Mouse (Mus musculus): Measurements from ENCODE around the gene Dmac2. TPM values are rescaled to one million over a fixed set of nuclear protein-coding genes. Genes with fewer than 3 reads are reported as not detected.

The Dmac2 gene
- polyA plus RNA-seq, 1 experiment from 2014 or later, result 48.7 TPM

GRCm38 (mm10) chr7:25657785-25658184 lies 38.6 kb downstream of the Dmac2 start:
- Histone ChIP-seq H3K4me2 (ENCODE audit: low read depth, low read length) (peak overlapping the region; percentile 83), H3K27ac (ENCODE audit: low read depth, low read length) (no peak overlapping the region), H3K4me1 (ENCODE audit: control insufficient read depth, insufficient read depth, low read length) (peaks cover 10% of the 10 kb centered on the region), H3K4me3 (ENCODE audit: low read depth, low read length) (peak overlapping the region; percentile 55), H3K27me3 (ENCODE audit: control insufficient read depth, insufficient read depth, low read length) (no peaks in the 10 kb centered on the region), H3K9me3 (ENCODE audit: control insufficient read depth, low read length) (no peaks in the 10 kb centered on the region), H3K36me3 (ENCODE audit: control insufficient read depth, insufficient read depth, low read length) (no peaks in the 10 kb centered on the region), H3K9ac (replicated peaks; ENCODE audit: low read depth, low read length) (peak overlapping the region; percentile 67)
- no peak for ATAC-seq (ENCODE audit: low read depth)
- WGBS, result 47% methylated on average over 10 of the region's 10 CpGs

- peak; percentile 99 for ATAC-seq (ENCODE audit: low read depth)
- 0 out of 2 replicates have a peak, but pooled peaks cover 4% of the 10 kb centered on the region for H3K36me3 ChIP-seq (ENCODE audit: control insufficient read depth, insufficient read depth, low read length)
- H3K27me3 ChIP-seq (ENCODE audit: control insufficient read depth, insufficient read depth, low read length), result no peaks in the 10 kb centered on the region
- H3K9ac ChIP-seq (replicated peaks; ENCODE audit: low read depth, low read length), result peak within 1 kb of the TSS; percentile 67
- peaks cover 10% of the 10 kb centered on the region for H3K4me1 ChIP-seq (ENCODE audit: control insufficient read depth, insufficient read depth, low read length)
- peak within 1 kb of the TSS; percentile 83 for H3K4me2 ChIP-seq (ENCODE audit: low read depth, low read length)
- peak within 1 kb of the TSS; percentile 55 for H3K4me3 ChIP-seq (ENCODE audit: low read depth, low read length)
- 0 out of 2 replicates have a peak within 1 kb of the TSS, but pooled peaks have one; percentile 58 for H3K27ac ChIP-seq (ENCODE audit: low read depth, low read length)
- WGBS, result under 1% methylated on average over 50 of the region's 50 CpGs
- no peaks in the 10 kb centered on the region for H3K9me3 ChIP-seq (ENCODE audit: control insufficient read depth, low read length)
Observed at GRCm38 (mm10) chr7:25658657-25659472, 39.7 kb downstream of the Dmac2 start, which contains the start of the genes Bckdha and Exosc5. Gene Bckdha, minus strand, starts transcription at chr7:25658981. Gene Exosc5, plus strand, starts transcription at chr7:25659164.

- Histone ChIP-seq H3K4me2 (ENCODE audit: low read depth, low read length) (no peak overlapping the region), H3K9ac (replicated peaks; ENCODE audit: low read depth, low read length) (no peak overlapping the region), H3K4me1 (ENCODE audit: control insufficient read depth, insufficient read depth, low read length) (no peaks in the 10 kb centered on the region), H3K9me3 (ENCODE audit: control insufficient read depth, low read length) (no peaks in the 10 kb centered on the region), H3K36me3 (ENCODE audit: control insufficient read depth, insufficient read depth, low read length) (peaks cover 24% of the 10 kb centered on the region), H3K27ac (ENCODE audit: low read depth, low read length) (no peak overlapping the region), H3K27me3 (ENCODE audit: control insufficient read depth, insufficient read depth, low read length) (no peaks in the 10 kb centered on the region), H3K4me3 (ENCODE audit: low read depth, low read length) (no peak overlapping the region)
- ATAC-seq (ENCODE audit: low read depth), result no peak
- WGBS, result 95% methylated on average over 8 of the region's 8 CpGs
Observed at GRCm38 (mm10) chr7:25666381-25666780, 47.2 kb downstream of the Dmac2 start.

- Histone ChIP-seq H3K36me3 (ENCODE audit: control insufficient read depth, insufficient read depth, low read length) (peaks cover 17% of the 10 kb centered on the region), H3K9me3 (ENCODE audit: control insufficient read depth, low read length) (no peaks in the 10 kb centered on the region), H3K4me2 (ENCODE audit: low read depth, low read length) (no peak overlapping the region), H3K27me3 (ENCODE audit: control insufficient read depth, insufficient read depth, low read length) (0 out of 2 replicates have a peak, but pooled peaks cover 6% of the 10 kb centered on the region), H3K27ac (ENCODE audit: low read depth, low read length) (no peak overlapping the region), H3K4me1 (ENCODE audit: control insufficient read depth, insufficient read depth, low read length) (no peaks in the 10 kb centered on the region), H3K4me3 (ENCODE audit: low read depth, low read length) (no peak overlapping the region), H3K9ac (replicated peaks; ENCODE audit: low read depth, low read length) (no peak overlapping the region)
- no peak for ATAC-seq (ENCODE audit: low read depth)
- 90% methylated on average over 10 of the region's 10 CpGs for WGBS
Observed at GRCm38 (mm10) chr7:25669158-25669557, 49.9 kb downstream of the Dmac2 start.

GRCm38 (mm10) chr7:25669631-25670030 lies 50.4 kb downstream of the Dmac2 start:
- no peaks in the 10 kb centered on the region for H3K9me3 ChIP-seq (ENCODE audit: control insufficient read depth, low read length)
- H3K4me3 ChIP-seq (ENCODE audit: low read depth, low read length), result no peak overlapping the region
- no peak overlapping the region for H3K4me2 ChIP-seq (ENCODE audit: low read depth, low read length)
- ATAC-seq (ENCODE audit: low read depth), result no peak
- peaks cover 16% of the 10 kb centered on the region for H3K36me3 ChIP-seq (ENCODE audit: control insufficient read depth, insufficient read depth, low read length)
- WGBS, result 78% methylated on average over 9 of the region's 9 CpGs
- H3K9ac ChIP-seq (replicated peaks; ENCODE audit: low read depth, low read length), result no peak overlapping the region
- H3K4me1 ChIP-seq (ENCODE audit: control insufficient read depth, insufficient read depth, low read length), result no peaks in the 10 kb centered on the region
- no peak overlapping the region for H3K27ac ChIP-seq (ENCODE audit: low read depth, low read length)
- 0 out of 2 replicates have a peak, but pooled peaks cover 6% of the 10 kb centered on the region for H3K27me3 ChIP-seq (ENCODE audit: control insufficient read depth, insufficient read depth, low read length)

GRCm38 (mm10) chr7:25670096-25670495 lies 50.9 kb downstream of the Dmac2 start:
- H3K9ac ChIP-seq (replicated peaks; ENCODE audit: low read depth, low read length), result no peak overlapping the region
- H3K9me3 ChIP-seq (ENCODE audit: control insufficient read depth, low read length), result no peaks in the 10 kb centered on the region
- no peak for ATAC-seq (ENCODE audit: low read depth)

GRCm38 (mm10) chr7:25671686-25672085 lies 52.5 kb downstream of the Dmac2 start:
- H3K27ac ChIP-seq (ENCODE audit: low read depth, low read length), result no peak overlapping the region
- no peak overlapping the region for H3K4me2 ChIP-seq (ENCODE audit: low read depth, low read length)
- 0 out of 2 replicates have a peak, but pooled peaks cover 3% of the 10 kb centered on the region for H3K4me1 ChIP-seq (ENCODE audit: control insufficient read depth, insufficient read depth, low read length)
- 0 out of 2 replicates have a peak, but pooled peaks cover 6% of the 10 kb centered on the region for H3K27me3 ChIP-seq (ENCODE audit: control insufficient read depth, insufficient read depth, low read length)
- WGBS, result 80% methylated on average over 2 of the region's 2 CpGs
- H3K36me3 ChIP-seq (ENCODE audit: control insufficient read depth, insufficient read depth, low read length), result peaks cover 11% of the 10 kb centered on the region; the same call in 1 of the 2 replicates
- H3K4me3 ChIP-seq (ENCODE audit: low read depth, low read length), result no peak overlapping the region
- no peak overlapping the region for H3K9ac ChIP-seq (replicated peaks; ENCODE audit: low read depth, low read length)
- H3K9me3 ChIP-seq (ENCODE audit: control insufficient read depth, low read length), result no peaks in the 10 kb centered on the region
- ATAC-seq (ENCODE audit: low read depth), result no peak

More at GRCm38 (mm10) chr7:25670096-25670495, 50.9 kb downstream of the Dmac2 start:
- no peak overlapping the region for H3K4me3 ChIP-seq (ENCODE audit: low read depth, low read length)
- H3K4me2 ChIP-seq (ENCODE audit: low read depth, low read length), result no peak overlapping the region
- H3K4me1 ChIP-seq (ENCODE audit: control insufficient read depth, insufficient read depth, low read length), result no peaks in the 10 kb centered on the region
- 0 out of 2 replicates have a peak, but pooled peaks cover 6% of the 10 kb centered on the region for H3K27me3 ChIP-seq (ENCODE audit: control insufficient read depth, insufficient read depth, low read length)
- 97% methylated on average over 4 of the region's 4 CpGs for WGBS
- H3K27ac ChIP-seq (ENCODE audit: low read depth, low read length), result no peak overlapping the region
- H3K36me3 ChIP-seq (ENCODE audit: control insufficient read depth, insufficient read depth, low read length), result peaks cover 14% of the 10 kb centered on the region

GRCm38 (mm10) chr7:25672442-25672841 lies 53.2 kb downstream of the Dmac2 start:
- 56% methylated on average over 4 of the region's 4 CpGs for WGBS
- H3K4me2 ChIP-seq (ENCODE audit: low read depth, low read length), result no peak overlapping the region
- no peaks in the 10 kb centered on the region for H3K9me3 ChIP-seq (ENCODE audit: control insufficient read depth, low read length)
- H3K36me3 ChIP-seq (ENCODE audit: control insufficient read depth, insufficient read depth, low read length), result peaks cover 5% of the 10 kb centered on the region; the same call in 1 of the 2 replicates
- H3K9ac ChIP-seq (replicated peaks; ENCODE audit: low read depth, low read length), result no peak overlapping the region
- H3K4me1 ChIP-seq (ENCODE audit: control insufficient read depth, insufficient read depth, low read length), result 0 out of 2 replicates have a peak, but pooled peaks cover 3% of the 10 kb centered on the region
- 0 out of 2 replicates have a peak, but pooled peaks cover 6% of the 10 kb centered on the region for H3K27me3 ChIP-seq (ENCODE audit: control insufficient read depth, insufficient read depth, low read length)
- no peak for ATAC-seq (ENCODE audit: low read depth)
- H3K4me3 ChIP-seq (ENCODE audit: low read depth, low read length), result no peak overlapping the region
- H3K27ac ChIP-seq (ENCODE audit: low read depth, low read length), result no peak overlapping the region

GRCm38 (mm10) chr7:25674297-25674696 lies 55.1 kb downstream of the Dmac2 start:
- H3K4me1 ChIP-seq (ENCODE audit: control insufficient read depth, insufficient read depth, low read length), result 0 out of 2 replicates have a peak, but pooled peaks cover 3% of the 10 kb centered on the region
- 0 out of 2 replicates have a peak, but pooled peaks cover 6% of the 10 kb centered on the region for H3K27me3 ChIP-seq (ENCODE audit: control insufficient read depth, insufficient read depth, low read length)
- peak overlapping the region; percentile 56 for H3K9ac ChIP-seq (replicated peaks; ENCODE audit: low read depth, low read length)
- peak overlapping the region; percentile 43 for H3K4me3 ChIP-seq (ENCODE audit: low read depth, low read length)
- peak overlapping the region; percentile 57 for H3K4me2 ChIP-seq (ENCODE audit: low read depth, low read length)
- H3K36me3 ChIP-seq (ENCODE audit: control insufficient read depth, insufficient read depth, low read length), result no peaks in the 10 kb centered on the region
- no peak overlapping the region for H3K27ac ChIP-seq (ENCODE audit: low read depth, low read length)
- ATAC-seq (ENCODE audit: low read depth), result no peak
- no peaks in the 10 kb centered on the region for H3K9me3 ChIP-seq (ENCODE audit: control insufficient read depth, low read length)
- WGBS, result 29% methylated on average over 9 of the region's 9 CpGs
